Mouse (Mus musculus): ENCODE measurements around the gene Trim6. TPM values are rescaled to one million over a fixed set of nuclear protein-coding genes. Genes with fewer than 3 reads are reported as not detected.

The Trim6 gene
- total and polyA plus RNA-seq, 3 experiments, result 0.31 TPM; not detected in 2

DNA sequence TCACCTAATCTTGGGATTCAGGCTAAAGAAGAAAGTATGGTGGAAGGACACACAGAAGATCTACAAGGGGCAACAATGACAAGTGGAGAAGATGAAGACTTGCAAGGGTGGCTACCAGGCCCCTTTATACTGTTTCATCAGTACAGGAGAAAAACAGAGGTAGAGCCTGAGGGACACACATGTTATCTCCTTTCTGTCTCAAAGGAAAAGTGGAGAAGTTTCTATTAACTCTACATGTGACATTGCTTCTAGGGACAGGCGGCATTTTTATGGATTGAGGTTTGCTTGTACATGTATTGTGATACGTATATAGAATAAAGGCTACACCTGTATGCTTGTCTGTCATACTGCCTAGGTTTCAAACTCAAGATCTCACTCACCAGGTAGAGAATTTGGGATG lies 35.3 kb upstream of the Trim6 start, which contains the start of gene Olfr648:
Gene Olfr648, minus strand, starts transcription at position 101 of the 400 bp plus-strand sequence.
- H3K27ac ChIP-seq (ENCODE audit: insufficient read depth, low read depth), result no peak within 1 kb of the TSS
- DNase-seq (ENCODE audit: extremely low read depth), result no peak
- H3K4me2 ChIP-seq (ENCODE audit: insufficient read depth, low read depth, poor library complexity, severe bottlenecking), result no peak within 1 kb of the TSS
- dilution Hi-C loops (cut with MboI; ENCODE audit: extremely low pct_ligation_motif_present, extremely low pct_unique_long_range_greater_than_20kb, low sequenced_read_pairs), result no loop called here
- TF ChIP-seq JUN (IDR thresholded peaks at IDR 0.05; ENCODE audit: insufficient read depth, low read depth, low read length) (no peak), HCFC1 (IDR thresholded peaks at IDR 0.05; ENCODE audit: low read depth, low read length) (no peak)
- H3K9me3 ChIP-seq (replicated peaks; ENCODE audit: low read length), result no peaks in the 10 kb centered on the region
- in situ Hi-C loops (cut with MboI; ENCODE audit: low pct_ligation_motif_present, low pct_unique_long_range_greater_than_20kb, low sequenced_read_pairs), result loop anchor here (25.0 kb wide), 1 partner anchor 471 kb away; the partner anchor contains the start of gene Olfr243
- no peaks in the 10 kb centered on the region for H3K4me1 ChIP-seq (ENCODE audit: control insufficient read depth in 1 of 2, insufficient read depth in 2 of 2)
- no peaks in the 10 kb centered on the region for H3K27me3 ChIP-seq (replicated peaks)
- H3K36me3 ChIP-seq (replicated peaks in 1 of 2; ENCODE audit: control insufficient read depth in 1 of 2, insufficient read depth in 1 of 2, low read length in 1 of 2), result no peaks in the 10 kb centered on the region
- no peaks in the 10 kb centered on the region for H3K79me2 ChIP-seq (replicated peaks; ENCODE audit: control insufficient read depth, extremely low read depth, insufficient read depth, poor library complexity, severe bottlenecking)
- H3K4me3 ChIP-seq (replicated peaks in 1 of 3; ENCODE audit: low read depth in 2 of 3, low read length in 2 of 3, poor library complexity in 1 of 3), result no peak within 1 kb of the TSS
- H3K9ac ChIP-seq (ENCODE audit: insufficient read depth, low read depth), result no peak within 1 kb of the TSS

DNA sequence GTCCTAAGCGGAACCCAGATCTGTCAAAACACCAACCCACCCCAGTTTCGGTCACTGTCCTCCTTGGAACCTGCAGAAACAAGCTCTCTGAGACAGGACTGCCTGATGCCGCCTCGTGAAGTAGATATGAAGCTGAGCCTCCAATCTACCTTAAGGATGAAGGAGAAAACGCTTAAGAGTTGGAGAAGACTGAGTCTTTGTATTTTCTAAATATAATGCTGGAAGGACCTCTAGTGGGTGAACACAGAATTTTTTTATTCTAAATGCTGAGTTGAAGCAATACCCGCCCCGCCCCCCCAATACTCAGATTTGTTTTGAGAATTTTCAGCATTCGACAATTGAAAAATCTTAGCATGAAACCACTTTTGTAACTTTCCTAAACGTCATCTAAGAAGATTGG lies 27.3 kb upstream of the Trim6 start:
- H3K36me3 ChIP-seq (replicated peaks in 1 of 2; ENCODE audit: control insufficient read depth in 1 of 2, insufficient read depth in 1 of 2, low read length in 1 of 2), result no peaks in the 10 kb centered on the region
- H3K4me3 ChIP-seq (replicated peaks in 1 of 3; ENCODE audit: low read depth in 2 of 3, low read length in 2 of 3, poor library complexity in 1 of 3), result no peak overlapping the region
- dilution Hi-C loops (cut with MboI; ENCODE audit: extremely low pct_ligation_motif_present, extremely low pct_unique_long_range_greater_than_20kb, low sequenced_read_pairs) (no loop called here), in situ Hi-C loops (cut with MboI; ENCODE audit: low pct_ligation_motif_present, low pct_unique_long_range_greater_than_20kb, low sequenced_read_pairs) (loop anchor here (25.0 kb wide), 1 partner anchor 479 kb away; the partner anchor contains the start of gene Olfr243)
- H3K27me3 ChIP-seq (replicated peaks), result no peaks in the 10 kb centered on the region
- H3K9ac ChIP-seq (ENCODE audit: insufficient read depth, low read depth), result no peak overlapping the region
- no peaks in the 10 kb centered on the region for H3K4me1 ChIP-seq (ENCODE audit: control insufficient read depth in 1 of 2, insufficient read depth in 2 of 2)
- H3K4me2 ChIP-seq (ENCODE audit: insufficient read depth, low read depth, poor library complexity, severe bottlenecking), result no peak overlapping the region
- H3K79me2 ChIP-seq (replicated peaks; ENCODE audit: control insufficient read depth, extremely low read depth, insufficient read depth, poor library complexity, severe bottlenecking), result no peaks in the 10 kb centered on the region
- no peaks in the 10 kb centered on the region for H3K9me3 ChIP-seq (replicated peaks; ENCODE audit: low read length)
- TF ChIP-seq ZKSCAN1 (IDR thresholded peaks at IDR 0.05; ENCODE audit: borderline replicate concordance, low read depth, low read length), result no peak
- TF ChIP-seq KAT2A (IDR thresholded peaks at IDR 0.05; ENCODE audit: insufficient replicate concordance, low read length), result no peak
- no peak for TF ChIP-seq MXI1 (IDR thresholded peaks at IDR 0.05; ENCODE audit: low read depth, low read length)
- TF ChIP-seq RAD21 (IDR thresholded peaks at IDR 0.05; ENCODE audit: low read depth, low read length), result peak; percentile 50
- TF ChIP-seq SMC3 (IDR thresholded peaks at IDR 0.05; ENCODE audit: low read depth, low read length), result no peak
- TF ChIP-seq CTCF (conservative IDR thresholded peaks at IDR 0.05 in 1 of 2, IDR thresholded peaks at IDR 0.05 in 1 of 2; ENCODE audit: low read depth in 2 of 2, low read length in 2 of 2), result peak in 1 of 2 experiments; percentile 41; a peak in 2 of 4 replicates
- peak; percentile 12 for DNase-seq (ENCODE audit: extremely low read depth)
- no peak overlapping the region for H3K27ac ChIP-seq (ENCODE audit: insufficient read depth, low read depth)

DNA sequence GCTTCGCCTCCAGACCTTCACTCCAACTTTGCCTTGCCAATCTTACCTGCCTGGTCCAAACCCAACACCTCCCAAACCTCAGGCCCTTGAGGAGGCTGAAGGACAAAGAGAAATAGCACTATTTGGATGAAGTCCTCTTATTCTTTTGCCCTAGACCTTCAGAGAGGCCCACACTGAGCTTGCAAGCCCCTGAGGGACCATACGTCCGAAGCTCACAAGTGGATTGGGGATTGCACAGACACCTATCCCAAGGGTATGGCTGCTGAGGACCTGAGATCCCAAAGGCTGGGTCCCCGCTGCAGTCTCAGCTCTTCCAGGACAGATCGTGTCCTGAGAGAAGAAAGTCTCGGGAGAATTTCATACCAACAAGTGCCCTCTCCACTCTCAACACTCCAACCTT lies 22.7 kb upstream of the Trim6 start, which contains the start of gene Olfr649:
Gene Olfr649, minus strand, starts transcription at position 101 of the 400 bp plus-strand sequence.
- dilution Hi-C loops (cut with MboI; ENCODE audit: extremely low pct_ligation_motif_present, extremely low pct_unique_long_range_greater_than_20kb, low sequenced_read_pairs) (no loop called here), in situ Hi-C loops (cut with MboI; ENCODE audit: low pct_ligation_motif_present, low pct_unique_long_range_greater_than_20kb, low sequenced_read_pairs) (loop anchor here (25.0 kb wide), 1 partner anchor 484 kb away; the partner anchor contains the start of gene Olfr243)
- Histone ChIP-seq H3K9ac (ENCODE audit: insufficient read depth, low read depth) (no peak within 1 kb of the TSS), H3K4me1 (ENCODE audit: control insufficient read depth in 1 of 2, insufficient read depth in 2 of 2) (no peaks in the 10 kb centered on the region), H3K27me3 (replicated peaks) (no peaks in the 10 kb centered on the region), H3K36me3 (replicated peaks in 1 of 2; ENCODE audit: control insufficient read depth in 1 of 2, insufficient read depth in 1 of 2, low read length in 1 of 2) (no peaks in the 10 kb centered on the region), H3K9me3 (replicated peaks; ENCODE audit: low read length) (no peaks in the 10 kb centered on the region), H3K4me2 (ENCODE audit: insufficient read depth, low read depth, poor library complexity, severe bottlenecking) (no peak within 1 kb of the TSS), H3K4me3 (replicated peaks in 1 of 3; ENCODE audit: low read depth in 2 of 3, low read length in 2 of 3, poor library complexity in 1 of 3) (no peak within 1 kb of the TSS), H3K27ac (ENCODE audit: insufficient read depth, low read depth) (no peak within 1 kb of the TSS), H3K79me2 (replicated peaks; ENCODE audit: control insufficient read depth, extremely low read depth, insufficient read depth, poor library complexity, severe bottlenecking) (no peaks in the 10 kb centered on the region)
- DNase-seq (ENCODE audit: extremely low read depth), result no peak
- TF ChIP-seq USF1 (IDR thresholded peaks at IDR 0.05; ENCODE audit: low read depth, low read length) (no peak), TCF12 (IDR thresholded peaks at IDR 0.05; ENCODE audit: low read depth, low read length) (no peak), MEF2A (IDR thresholded peaks at IDR 0.05; ENCODE audit: borderline replicate concordance, low read depth, low read length) (no peak), ZNF384 (IDR thresholded peaks at IDR 0.05; ENCODE audit: low read depth, low read length) (no peak), MAZ (IDR thresholded peaks at IDR 0.05; ENCODE audit: low read depth, low read length) (no peak), HCFC1 (IDR thresholded peaks at IDR 0.05; ENCODE audit: low read depth, low read length) (no peak), GABPA (IDR thresholded peaks at IDR 0.05; ENCODE audit: insufficient replicate concordance, low read depth, low read length) (no peak), JUN (IDR thresholded peaks at IDR 0.05; ENCODE audit: insufficient read depth, low read depth, low read length) (no peak)
